Mouse (Mus musculus) limb, embryonic 10.5 days (tissue): Measurements from ENCODE around the gene Ccnf. TPM values are rescaled to one million over a fixed set of nuclear protein-coding genes. Genes with fewer than 3 reads are reported as not detected.

Source experiments
- DNase-seq: peaks from one replicate; pipeline ENCODE4 v3.0.0-alpha.2; 2017; ENCODE audit warnings: low spot score
- H3K27ac ChIP-seq: fragments of 300-500 bp; sonication (generic); 2 replicates; pipeline ENCODE4 v1.5.1; 2016; ENCODE audit warnings: mild to moderate bottlenecking
- H3K27me3 ChIP-seq: fragments of 300-500 bp; sonication (generic); 2 replicates; pipeline ENCODE4 v1.6.1; 2016; ENCODE audit warnings: low read depth, mild to moderate bottlenecking; ENCODE audit not compliant: poor library complexity, severe bottlenecking
- H3K36me3 ChIP-seq: fragments of 300-500 bp; sonication (generic); 2 replicates; pipeline ENCODE4 v1.6.1; 2016; ENCODE audit warnings: mild to moderate bottlenecking, moderate library complexity
- H3K4me1 ChIP-seq: fragments of 300-500 bp; sonication (generic); 2 replicates; pipeline ENCODE4 v1.6.1; 2016
- H3K4me3 ChIP-seq: fragments of 300-500 bp; sonication (generic); 2 replicates; pipeline ENCODE4 v1.5.1; 2016; ENCODE audit warnings: mild to moderate bottlenecking, moderate library complexity
- H3K9me3 ChIP-seq: fragments of 300-500 bp; sonication (generic); replicated peaks from 2 replicates; pipeline ENCODE4 v1.6.1; 2016; ENCODE audit warnings: mild to moderate bottlenecking
- WGBS: fragments of 180-500 bp; shearing (Covaris S2); methylation state at CpG from one replicate; pipeline ENCODE4 v1.1.7; 2016; 5-methylcytosine and 5-hydroxymethylcytosine counted together
- polyA plus RNA-seq: library from polyadenylated mRNA; unstranded; fragments of >200 nt; fragmentation: Nextera tagmentation; extraction: Ambion mirVana; gene quantifications from 2 replicates; pipeline ENCODE4 v1.2.1, GENCODE M21; 2016

Gene Ccnf
- polyA plus RNA-seq, 1 experiment from 2014 or later = 120 TPM

DNA sequence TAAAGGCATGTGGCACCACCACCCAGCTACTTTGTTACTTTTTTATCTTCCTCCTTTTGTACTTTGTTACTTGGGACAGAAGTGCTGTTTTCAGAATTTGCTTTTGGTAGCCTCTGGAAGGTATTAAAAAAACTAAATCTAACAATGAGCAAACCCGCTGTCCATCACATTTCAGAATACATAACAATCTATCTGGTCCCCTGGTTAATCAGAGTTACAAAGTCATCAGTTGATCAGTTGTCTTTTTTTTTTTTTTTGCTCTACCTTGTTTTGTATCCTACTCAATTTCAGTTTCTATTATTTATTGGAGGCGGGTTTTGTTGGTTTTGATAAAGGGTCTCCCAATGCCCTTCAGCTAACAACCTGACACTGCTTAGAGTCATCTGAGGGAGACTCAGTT lies 1.0 kb upstream of the Ccnf start:
- Histone ChIP-seq H3K36me3 (peaks cover 24% of the 10 kb centered on the region), H3K4me1 (peaks cover 9% of the 10 kb centered on the region), H3K27ac (peak overlapping the region; percentile 96), H3K9me3 (no peaks in the 10 kb centered on the region), H3K4me3 (0 out of 2 replicates have a peak overlapping the region, but pooled peaks have one; percentile 64), H3K27me3 (no peaks in the 10 kb centered on the region)
- DNase-seq = no peak
- WGBS = 100% methylated on average over 2 of the region's 2 CpGs

DNA sequence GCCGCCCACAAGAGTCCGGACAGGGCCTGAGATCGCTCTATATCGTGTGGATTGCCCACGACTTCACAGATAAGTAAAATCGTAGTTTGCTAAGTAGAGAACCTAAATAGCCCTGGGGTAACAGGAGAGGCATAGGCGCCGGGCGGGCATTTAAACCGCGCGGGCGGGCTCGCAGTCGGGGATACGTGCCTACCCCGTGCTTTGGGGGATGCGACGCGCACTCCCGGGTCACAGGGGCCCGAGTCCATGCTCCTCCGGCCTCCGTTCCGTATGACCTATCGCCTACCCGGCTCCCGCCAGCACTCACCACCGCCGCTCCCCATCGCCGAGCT lies 330 bp downstream of the Ccnf start:
- peak overlapping the region; percentile 64 for H3K4me3 ChIP-seq
- H3K27me3 ChIP-seq = no peaks in the 10 kb centered on the region
- WGBS = under 1% methylated on average over 32 of the region's 32 CpGs
- H3K27ac ChIP-seq = peak overlapping the region; percentile 96
- peaks cover 38% of the 10 kb centered on the region for H3K36me3 ChIP-seq
- H3K4me1 ChIP-seq = peaks cover 9% of the 10 kb centered on the region
- DNase-seq = no peak
- no peaks in the 10 kb centered on the region for H3K9me3 ChIP-seq

DNA sequence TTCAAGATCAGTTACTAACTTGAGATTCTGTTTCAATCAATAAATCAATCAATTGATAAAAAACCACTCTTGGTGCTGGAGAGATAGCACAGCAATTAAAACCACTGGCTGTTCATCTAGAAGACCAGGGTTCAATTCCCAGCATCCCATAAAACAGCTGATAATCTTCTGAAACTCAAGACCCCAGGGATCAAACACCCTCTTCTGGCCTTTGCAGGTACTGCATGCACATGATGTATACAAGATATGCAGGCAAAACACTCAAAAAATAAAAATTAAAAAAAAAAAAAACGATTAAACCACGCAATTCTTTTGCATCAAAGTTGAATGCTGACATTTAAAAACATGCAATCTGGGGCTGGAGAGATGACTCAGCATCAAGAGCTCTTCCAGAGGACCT lies 2.6 kb downstream of the Ccnf start:
- Histone ChIP-seq H3K36me3 (peaks cover 56% of the 10 kb centered on the region), H3K27ac (no peak overlapping the region), H3K4me3 (no peak overlapping the region), H3K4me1 (peaks cover 9% of the 10 kb centered on the region), H3K9me3 (no peaks in the 10 kb centered on the region), H3K27me3 (no peaks in the 10 kb centered on the region)
- 90% methylated on average over 2 of the region's 2 CpGs for WGBS
- no peak for DNase-seq

DNA sequence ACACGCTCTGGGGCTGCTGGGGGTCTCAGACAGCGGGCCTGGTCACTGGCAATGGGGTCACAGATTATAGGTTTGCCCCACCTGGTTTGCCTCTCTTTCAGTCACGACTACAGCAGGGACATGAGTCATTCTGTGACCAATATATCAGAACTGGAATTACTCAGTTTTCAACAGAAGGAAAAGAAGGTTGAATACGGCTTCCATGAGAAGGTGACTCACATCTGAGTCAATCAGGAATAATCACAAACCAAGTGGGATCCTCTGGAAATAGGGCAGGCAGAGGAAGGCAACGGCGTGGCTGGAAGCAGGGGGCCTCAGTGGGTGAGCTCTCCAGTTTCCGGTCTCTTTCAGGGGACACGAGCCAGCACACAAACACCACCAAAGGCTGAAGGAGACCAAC lies 7.2 kb downstream of the Ccnf start:
- WGBS = 98% methylated on average over 8 of the region's 8 CpGs
- Histone ChIP-seq H3K9me3 (no peaks in the 10 kb centered on the region), H3K4me3 (no peak overlapping the region), H3K27me3 (no peaks in the 10 kb centered on the region), H3K36me3 (peaks cover 95% of the 10 kb centered on the region), H3K4me1 (no peaks in the 10 kb centered on the region), H3K27ac (no peak overlapping the region)
- DNase-seq = no peak

DNA sequence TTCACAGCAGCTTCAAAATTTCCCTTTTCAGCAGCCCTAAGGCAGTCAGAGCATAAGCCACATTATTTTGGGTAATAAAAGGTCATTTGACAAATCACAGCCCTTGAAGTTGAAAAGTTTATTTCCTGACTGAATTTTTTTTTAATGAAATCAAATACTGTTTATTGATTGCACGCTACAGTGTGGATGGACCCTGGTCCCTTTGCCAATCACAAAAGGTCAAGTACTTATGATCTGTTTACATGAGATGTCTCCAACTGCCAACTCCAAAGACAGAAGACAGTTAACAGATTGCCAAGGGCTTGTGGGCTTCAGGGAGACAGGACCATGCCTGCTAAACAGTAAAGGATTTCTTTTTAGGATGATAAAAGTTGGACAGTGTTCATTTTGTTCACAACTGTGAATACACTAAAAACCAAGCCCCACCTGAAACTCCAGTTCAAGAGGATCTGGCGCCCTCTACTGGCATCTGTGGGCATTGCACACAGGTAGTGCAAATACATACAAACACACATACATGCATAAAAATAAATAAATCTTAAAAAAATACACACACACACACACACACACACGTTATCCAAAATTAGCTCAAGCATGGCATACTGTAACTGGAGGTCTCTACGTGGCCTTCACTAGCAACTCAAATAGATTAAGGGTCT lies 7.8 kb downstream of the Ccnf start:
- Histone ChIP-seq H3K4me1 (no peaks in the 10 kb centered on the region), H3K27me3 (no peaks in the 10 kb centered on the region), H3K4me3 (no peak overlapping the region), H3K27ac (no peak overlapping the region), H3K9me3 (no peaks in the 10 kb centered on the region), H3K36me3 (peaks cover 95% of the 10 kb centered on the region)
- 88% methylated on average over 4 of the region's 4 CpGs for WGBS
- DNase-seq = peak; percentile 59

DNA sequence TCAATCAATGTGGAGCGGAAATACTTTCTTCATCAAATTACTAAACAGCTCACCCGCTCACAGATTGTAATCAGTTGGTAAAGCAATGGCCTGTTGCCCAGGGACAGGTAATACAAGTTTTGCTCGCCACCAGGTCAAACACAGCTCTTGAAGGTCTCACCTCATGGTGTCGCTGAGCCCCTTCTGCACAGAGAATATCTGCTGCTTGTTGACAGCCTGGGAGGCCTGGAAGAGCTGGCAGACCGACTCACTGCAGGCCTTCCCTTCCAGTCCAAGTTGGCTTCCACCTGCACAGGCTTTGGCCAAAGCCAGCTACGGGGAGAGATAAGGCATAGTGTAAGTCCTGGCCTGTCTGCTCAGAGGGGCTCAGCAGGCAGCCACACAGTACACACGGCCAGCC lies 14.4 kb downstream of the Ccnf start:
- 95% methylated on average over 7 of the region's 7 CpGs for WGBS
- Histone ChIP-seq H3K4me3 (no peak overlapping the region), H3K27ac (no peak overlapping the region), H3K4me1 (no peaks in the 10 kb centered on the region), H3K36me3 (peaks cover 100% of the 10 kb centered on the region), H3K9me3 (no peaks in the 10 kb centered on the region), H3K27me3 (no peaks in the 10 kb centered on the region)
- DNase-seq = no peak

DNA sequence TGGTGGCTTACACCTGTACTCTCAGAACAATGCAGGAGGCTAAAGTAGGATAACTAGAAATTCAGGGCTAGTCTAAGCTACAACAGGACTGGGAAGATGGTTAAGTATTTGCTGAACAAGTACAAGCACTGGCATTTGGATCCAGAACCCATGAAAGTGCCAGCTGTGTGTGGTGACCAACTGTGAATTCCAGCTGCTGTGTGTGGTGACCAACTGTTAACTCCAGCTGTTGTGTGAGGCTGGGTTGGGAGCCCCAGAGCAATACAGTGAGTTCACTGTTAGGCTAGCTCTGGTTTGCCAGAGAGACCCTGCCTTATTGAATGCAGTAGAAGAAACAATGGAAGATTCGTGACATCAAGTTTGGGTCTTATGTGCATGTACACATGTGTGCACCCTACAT lies 14.8 kb downstream of the Ccnf start:
- no peak for DNase-seq
- Histone ChIP-seq H3K27ac (no peak overlapping the region), H3K36me3 (peaks cover 100% of the 10 kb centered on the region), H3K4me1 (no peaks in the 10 kb centered on the region), H3K4me3 (no peak overlapping the region), H3K9me3 (no peaks in the 10 kb centered on the region), H3K27me3 (no peaks in the 10 kb centered on the region)
- WGBS = 98% methylated on average over 1 of the region's 1 CpGs

DNA sequence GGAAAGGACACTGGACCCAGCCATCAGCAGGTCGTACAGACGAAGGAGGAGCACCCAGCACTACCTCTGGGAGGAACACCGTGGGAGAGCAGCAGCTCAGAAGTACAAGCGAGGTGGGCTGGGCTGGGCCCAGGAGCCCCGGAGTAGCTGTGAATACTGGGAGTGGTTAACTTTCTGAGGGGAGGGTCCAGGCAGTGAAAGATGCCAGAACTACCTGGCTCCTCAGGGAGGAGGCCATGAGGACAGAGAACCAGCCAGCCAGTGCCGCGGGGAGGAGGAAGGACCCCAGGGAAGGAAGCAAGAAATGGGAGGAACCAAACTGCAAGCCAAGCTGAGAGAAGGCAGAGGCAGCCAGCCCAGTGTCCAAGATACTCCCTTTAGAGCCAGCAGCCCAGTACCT lies 23.3 kb downstream of the Ccnf start:
- Histone ChIP-seq H3K4me3 (no peak overlapping the region), H3K4me1 (no peaks in the 10 kb centered on the region), H3K27ac (no peak overlapping the region), H3K27me3 (no peaks in the 10 kb centered on the region), H3K36me3 (peaks cover 100% of the 10 kb centered on the region), H3K9me3 (no peaks in the 10 kb centered on the region)
- WGBS = 87% methylated on average over 7 of the region's 7 CpGs
- no peak for DNase-seq

DNA sequence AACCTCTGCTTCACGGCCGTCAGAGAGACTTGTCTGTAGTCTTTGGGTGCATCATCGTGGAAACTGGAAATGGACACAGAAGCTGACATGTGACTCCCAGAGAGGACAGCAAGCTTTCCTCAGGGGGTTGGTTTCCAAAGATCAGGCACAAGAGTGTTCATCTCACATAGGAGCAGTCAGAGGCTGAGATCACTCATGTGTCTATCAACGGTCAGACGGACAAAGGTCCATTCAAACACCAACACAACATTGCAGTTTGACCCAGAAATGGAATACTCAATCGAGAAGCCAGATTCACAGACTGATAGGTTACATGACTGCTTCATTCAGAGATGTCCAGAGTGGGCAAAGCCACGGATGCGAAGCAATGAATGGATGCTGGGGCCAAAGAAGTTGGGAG lies 24.6 kb downstream of the Ccnf start:
- Histone ChIP-seq H3K9me3 (no peaks in the 10 kb centered on the region), H3K27ac (no peak overlapping the region)

DNA sequence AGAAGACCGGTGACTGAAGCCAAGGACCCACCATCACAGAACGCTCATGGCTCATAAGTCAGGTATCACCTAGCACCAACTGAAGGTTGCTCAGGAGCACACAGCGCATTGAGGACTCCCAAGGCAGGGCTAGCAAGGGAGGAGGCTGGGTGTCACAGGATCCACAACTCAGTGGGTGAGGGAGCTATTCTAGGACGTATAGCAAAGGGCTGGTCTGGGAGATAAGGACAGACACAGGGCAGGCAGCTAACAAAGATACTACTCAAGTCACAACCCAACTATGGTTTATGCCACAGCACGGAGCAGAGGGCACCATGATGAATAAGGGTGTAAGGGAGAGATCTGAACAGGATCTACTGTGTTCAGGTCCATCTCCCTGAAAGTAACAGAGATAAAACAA lies 25.4 kb downstream of the Ccnf start:
- no peaks in the 10 kb centered on the region for H3K27me3 ChIP-seq
- no peaks in the 10 kb centered on the region for H3K9me3 ChIP-seq
- H3K4me3 ChIP-seq = no peak overlapping the region
- no peak overlapping the region for H3K27ac ChIP-seq
- DNase-seq = no peak
- WGBS = 93% methylated on average over 5 of the region's 5 CpGs
- peaks cover 4% of the 10 kb centered on the region for H3K4me1 ChIP-seq
- peaks cover 88% of the 10 kb centered on the region for H3K36me3 ChIP-seq

More for the DNA sequence above, 24.6 kb downstream of the Ccnf start:
- H3K27me3 ChIP-seq = no peaks in the 10 kb centered on the region
- 94% methylated on average over 8 of the region's 8 CpGs for WGBS
- H3K4me3 ChIP-seq = no peak overlapping the region
- no peak for DNase-seq
- H3K4me1 ChIP-seq = no peaks in the 10 kb centered on the region
- H3K36me3 ChIP-seq = peaks cover 97% of the 10 kb centered on the region

DNA sequence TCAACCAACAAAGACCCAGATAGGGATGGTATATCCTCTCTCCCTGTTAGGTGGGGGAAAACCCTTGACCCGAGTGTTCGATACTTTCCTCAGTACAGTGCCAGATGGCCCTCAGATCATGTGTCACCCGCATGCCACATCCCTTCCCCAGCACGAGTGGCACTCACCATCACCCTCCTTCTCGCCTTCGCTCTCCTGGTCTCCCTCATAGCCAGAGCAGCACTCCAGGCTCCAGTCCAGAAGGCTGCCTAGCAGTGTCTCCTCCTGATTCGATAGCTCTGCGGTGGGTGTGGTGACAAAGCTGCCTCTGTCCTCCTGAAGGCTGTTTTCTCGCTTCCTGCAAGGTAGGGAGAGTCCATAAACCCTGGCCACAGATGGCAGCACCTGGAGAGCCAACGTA lies 26.5 kb downstream of the Ccnf start:
- no peak for DNase-seq
- no peaks in the 10 kb centered on the region for H3K9me3 ChIP-seq
- H3K4me3 ChIP-seq = no peak overlapping the region
- H3K27ac ChIP-seq = no peak overlapping the region
- peaks cover 9% of the 10 kb centered on the region for H3K4me1 ChIP-seq
- WGBS = 93% methylated on average over 10 of the region's 10 CpGs
- H3K27me3 ChIP-seq = no peaks in the 10 kb centered on the region
- H3K36me3 ChIP-seq = peaks cover 77% of the 10 kb centered on the region

DNA sequence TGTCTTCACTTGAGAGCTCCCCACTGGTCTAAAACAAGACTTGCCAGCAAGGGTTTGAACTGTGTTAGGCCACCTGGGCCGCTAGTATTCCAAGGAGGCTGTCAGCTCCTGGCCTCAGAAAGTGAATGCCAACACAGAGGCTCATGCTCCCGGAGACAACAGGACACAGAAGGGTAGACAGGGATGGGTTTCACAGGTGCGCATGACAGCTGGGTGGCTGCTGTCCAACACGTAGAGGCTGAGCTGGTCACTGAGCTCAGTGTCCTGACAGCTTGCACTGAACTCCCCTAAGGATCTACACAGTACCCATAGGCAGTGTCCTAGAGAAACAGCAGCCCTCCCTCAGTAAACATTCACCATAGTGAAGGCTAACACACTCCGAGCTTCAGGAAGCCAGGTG lies 27.8 kb downstream of the Ccnf start:
- no peaks in the 10 kb centered on the region for H3K9me3 ChIP-seq
- H3K4me1 ChIP-seq = peaks cover 14% of the 10 kb centered on the region
- H3K36me3 ChIP-seq = peaks cover 75% of the 10 kb centered on the region
- WGBS = 91% methylated on average over 5 of the region's 5 CpGs
- H3K27me3 ChIP-seq = no peaks in the 10 kb centered on the region
- DNase-seq = no peak
- no peak overlapping the region for H3K27ac ChIP-seq
- H3K4me3 ChIP-seq = no peak overlapping the region

DNA sequence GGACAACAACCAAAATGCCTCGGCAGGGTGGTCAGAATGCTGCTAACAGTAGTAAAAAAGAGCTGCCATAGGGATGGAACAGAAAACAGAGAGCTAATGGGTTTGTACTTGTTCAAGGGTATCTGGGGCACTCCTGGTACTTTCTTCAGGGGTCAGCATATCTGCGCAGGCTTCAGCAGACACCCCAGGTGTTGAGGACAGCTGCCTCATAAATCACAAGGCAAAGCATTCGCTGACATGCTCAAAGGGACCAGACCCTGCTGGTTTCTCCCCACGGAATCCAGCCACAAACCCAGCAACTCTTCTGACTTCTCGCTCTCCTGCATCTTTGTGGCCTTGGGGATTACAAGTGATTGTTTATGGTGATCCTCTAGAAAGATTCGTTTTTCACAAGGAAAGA lies 28.6 kb downstream of the Ccnf start:
- WGBS = 70% methylated on average over 6 of the region's 6 CpGs
- no peak overlapping the region for H3K27ac ChIP-seq
- no peaks in the 10 kb centered on the region for H3K27me3 ChIP-seq
- DNase-seq = no peak
- H3K4me3 ChIP-seq = no peak overlapping the region
- H3K9me3 ChIP-seq = no peaks in the 10 kb centered on the region
- H3K4me1 ChIP-seq = peaks cover 14% of the 10 kb centered on the region
- H3K36me3 ChIP-seq = peaks cover 75% of the 10 kb centered on the region
